Mouse (Mus musculus) retina, postnatal 7 days (tissue): ENCODE data around the gene Hnf1b.

Source experiments
- DNase-seq: peaks from one replicate; pipeline ENCODE4 v3.0.0-alpha.2; 2012; ENCODE audit warnings: low read depth, low spot score

Gene Hnf1b

DNA sequence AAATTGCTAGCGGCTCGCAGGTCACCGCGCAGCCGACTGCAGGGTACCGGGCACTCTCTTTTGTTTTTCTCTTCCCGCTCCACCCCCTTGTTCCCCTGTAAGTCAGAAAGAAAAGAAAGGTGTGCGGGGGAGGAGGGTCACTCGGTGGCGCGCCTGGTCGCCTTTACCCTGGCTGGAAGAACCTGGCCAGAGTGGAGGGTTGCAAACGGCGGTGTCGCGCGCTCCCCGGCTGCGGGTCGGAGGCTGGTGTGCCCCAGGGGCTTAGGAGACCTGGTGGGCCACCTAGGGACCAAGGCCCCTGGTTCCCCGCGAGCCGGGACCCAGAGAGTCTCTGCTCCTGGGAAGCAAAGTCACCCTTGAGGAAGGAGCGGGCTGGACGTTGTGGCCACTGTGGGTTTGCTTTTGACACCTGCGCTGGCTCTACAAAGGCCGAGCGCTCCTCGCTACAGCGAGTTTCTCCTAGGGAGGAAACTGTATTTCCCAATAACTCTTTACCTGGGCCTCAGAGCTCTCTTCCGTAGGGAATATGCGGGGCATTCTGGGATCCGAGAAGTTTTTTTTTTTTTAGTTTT lies 3.4 kb downstream of the Hnf1b start:
- no peak for DNase-seq

DNA sequence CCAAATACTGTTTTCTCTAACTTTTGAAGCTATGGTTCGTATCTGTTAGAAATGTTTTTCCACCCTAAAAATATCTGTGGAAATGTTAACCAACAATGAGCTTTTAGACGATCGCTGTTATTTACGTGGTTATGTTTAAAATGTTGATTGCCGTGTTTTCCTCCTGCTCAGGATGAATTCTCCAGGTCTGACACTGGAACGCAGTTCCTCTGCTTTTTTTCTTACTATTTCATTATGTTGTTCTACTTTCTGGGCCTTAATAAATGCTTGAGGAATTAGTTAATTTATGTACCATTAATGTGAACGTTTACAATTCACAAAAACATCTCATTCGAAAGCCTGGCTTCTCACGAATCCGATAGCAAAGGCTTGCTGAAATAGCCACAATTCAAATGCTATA lies 4.2 kb downstream of the Hnf1b start:
- no peak for DNase-seq

- DNase-seq = no peak
Observed at GRCm38 (mm10) chr11:83854707-83855106, 4.8 kb downstream of the Hnf1b start.

- no peak for DNase-seq
Observed at GRCm38 (mm10) chr11:83857256-83857655, 7.4 kb downstream of the Hnf1b start.

DNA sequence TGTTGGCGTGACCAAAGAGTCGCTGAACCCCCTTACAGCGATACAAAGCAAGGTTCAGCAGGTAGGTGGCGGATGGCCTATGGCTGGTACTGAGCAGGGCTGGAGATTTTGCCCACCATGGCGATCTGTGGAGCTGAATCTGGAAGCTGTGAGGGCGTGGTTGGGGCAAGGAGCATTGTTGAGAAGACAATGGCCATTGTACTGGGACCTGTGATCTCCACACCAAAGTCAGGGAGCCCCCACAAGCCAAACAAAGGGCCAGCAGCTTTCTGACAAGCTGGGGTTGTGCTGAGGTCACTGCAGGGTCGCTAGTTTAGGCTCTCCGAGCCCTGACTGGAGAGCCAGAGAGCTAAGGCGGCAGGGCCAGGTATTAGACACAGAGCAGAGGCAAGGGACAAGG lies 15.4 kb downstream of the Hnf1b start:
- DNase-seq = no peak

- no peak for DNase-seq
Observed at GRCm38 (mm10) chr11:83867571-83867970, 17.7 kb downstream of the Hnf1b start.

DNA sequence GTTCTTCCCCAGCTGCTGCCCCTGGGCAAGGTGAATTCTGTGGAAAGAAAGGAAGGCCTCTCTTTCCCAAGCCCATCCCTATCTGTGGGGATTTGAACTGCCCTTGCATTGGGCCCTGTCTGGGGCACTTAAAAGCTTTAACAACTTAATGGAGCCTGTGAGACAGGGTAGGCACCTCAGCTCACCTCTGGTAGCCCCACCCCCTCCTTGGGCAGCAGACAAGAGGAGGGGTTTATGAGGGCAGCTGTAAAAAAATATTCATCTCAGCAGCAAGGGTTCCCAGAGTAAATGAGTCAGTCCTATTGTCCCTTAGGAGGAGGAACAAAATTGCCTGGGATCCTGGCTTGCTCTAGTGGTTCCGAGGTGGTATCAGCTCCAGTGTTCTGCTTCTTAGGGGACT lies 19.3 kb downstream of the Hnf1b start:
- DNase-seq = no peak

DNA sequence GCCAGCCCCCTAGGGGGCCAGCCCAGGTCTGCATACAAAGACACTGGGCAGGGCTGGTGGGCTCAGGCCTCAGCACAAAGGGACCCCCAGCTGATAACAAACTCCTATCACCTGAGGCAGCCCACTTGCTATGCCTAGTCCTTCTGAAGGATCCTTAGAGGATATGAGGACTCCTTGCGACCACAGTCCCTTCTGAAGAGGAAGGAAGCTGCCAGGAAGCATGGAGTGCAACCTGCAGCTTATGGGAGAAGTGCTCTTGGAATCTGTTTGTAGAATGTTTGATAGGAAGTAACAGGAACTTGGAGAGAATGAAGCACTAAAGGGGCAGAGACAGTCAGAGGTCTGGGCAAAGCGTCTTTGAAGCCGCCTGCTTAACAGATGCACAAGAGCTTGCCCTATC lies 19.8 kb downstream of the Hnf1b start:
- no peak for DNase-seq

GRCm38 (mm10) chr11:83871780-83872554 lies 22.1 kb downstream of the Hnf1b start:
- no peak for DNase-seq

DNA sequence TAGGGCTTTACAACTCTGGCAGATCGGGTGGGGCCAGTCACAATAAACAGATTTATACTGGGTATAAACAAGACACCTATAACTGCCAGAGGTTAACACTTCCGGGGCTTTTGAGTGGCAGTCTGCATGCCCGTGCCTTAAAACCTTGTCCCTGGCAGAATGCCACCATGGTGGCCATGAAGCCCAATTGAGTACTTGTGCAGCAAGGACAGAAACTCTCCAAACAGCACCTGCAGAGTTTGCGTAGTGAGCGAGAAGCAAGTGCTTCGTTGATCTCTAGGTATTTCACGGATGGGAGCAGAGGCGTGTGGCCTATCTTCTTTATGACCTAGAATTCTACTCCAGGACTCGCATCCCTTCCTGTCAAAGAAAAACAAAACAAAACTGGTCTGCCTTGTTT lies 23.6 kb downstream of the Hnf1b start:
- DNase-seq = no peak

GRCm38 (mm10) chr11:83876630-83877029 lies 26.8 kb downstream of the Hnf1b start:
- no peak for DNase-seq

GRCm38 (mm10) chr11:83877765-83878164 lies 27.9 kb downstream of the Hnf1b start:
- no peak for DNase-seq

GRCm38 (mm10) chr11:83878417-83878952 lies 28.6 kb downstream of the Hnf1b start:
- DNase-seq = no peak

GRCm38 (mm10) chr11:83879130-83879529 lies 29.3 kb downstream of the Hnf1b start:
- DNase-seq = no peak

GRCm38 (mm10) chr11:83881438-83881837 lies 31.6 kb downstream of the Hnf1b start:
- DNase-seq = no peak

DNA sequence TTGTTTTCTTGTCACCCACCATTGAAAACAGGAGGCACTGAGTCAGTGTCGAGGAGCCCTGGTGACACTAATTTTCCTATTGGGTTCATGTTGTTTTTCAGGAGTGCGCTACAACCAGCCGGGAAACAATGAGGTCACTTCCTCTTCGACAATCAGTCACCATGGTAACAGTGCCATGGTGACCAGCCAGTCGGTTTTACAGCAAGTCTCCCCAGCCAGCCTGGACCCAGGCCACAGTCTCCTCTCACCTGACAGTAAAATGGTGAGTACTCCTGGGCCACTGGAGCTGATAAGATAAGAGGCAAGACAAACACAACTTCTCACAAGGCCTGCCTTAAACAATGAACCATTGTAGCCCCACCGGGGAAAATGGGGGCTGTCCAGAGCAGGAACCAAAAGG lies 32.7 kb downstream of the Hnf1b start:
- DNase-seq = no peak

DNA sequence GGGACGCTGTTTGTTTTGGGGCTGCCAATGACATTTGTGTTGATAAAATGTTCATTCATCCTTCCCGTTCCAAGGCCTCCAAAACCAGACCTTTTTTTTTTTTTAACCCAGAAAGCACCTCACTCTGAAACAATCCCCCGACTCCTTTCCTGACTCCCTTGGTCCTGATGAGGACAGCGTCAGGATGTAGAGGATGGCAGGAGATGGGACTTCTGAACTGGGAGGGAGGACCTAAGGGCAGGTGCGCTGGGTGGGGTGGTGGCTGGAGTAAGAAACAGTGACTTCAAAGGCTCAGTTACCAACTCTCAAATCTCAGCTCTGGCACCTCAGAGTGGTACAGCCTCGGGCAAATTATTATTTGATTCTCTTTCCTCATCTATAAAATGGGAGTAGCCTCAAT lies 33.2 kb downstream of the Hnf1b start:
- no peak for DNase-seq

- no peak for DNase-seq
Observed at GRCm38 (mm10) chr11:83883812-83884211, 33.9 kb downstream of the Hnf1b start.

GRCm38 (mm10) chr11:83885175-83885574 lies 35.3 kb downstream of the Hnf1b start:
- DNase-seq = no peak

- DNase-seq = no peak
Observed at GRCm38 (mm10) chr11:83886746-83887145, 36.9 kb downstream of the Hnf1b start.

DNA sequence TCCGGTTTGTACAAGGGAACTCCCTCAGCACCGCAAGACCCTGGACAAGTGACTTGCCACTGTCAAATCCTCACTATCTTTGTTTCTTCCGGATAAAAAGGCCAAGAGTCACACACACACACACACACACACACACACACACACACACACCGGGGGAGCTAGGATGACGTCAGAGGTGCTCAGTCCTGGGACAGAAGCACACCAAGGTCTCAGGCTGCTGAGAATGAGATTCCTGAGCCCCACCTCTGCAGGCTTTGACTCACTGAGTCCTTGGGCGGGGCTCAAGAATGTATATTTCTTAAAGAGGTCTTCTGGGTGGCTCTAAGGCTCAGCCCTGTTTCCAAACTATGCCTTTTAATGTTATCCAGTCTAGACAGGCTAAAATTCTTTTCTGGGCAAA lies 41.5 kb downstream of the Hnf1b start:
- DNase-seq = no peak

GRCm38 (mm10) chr11:83893325-83893724 lies 43.5 kb downstream of the Hnf1b start:
- no peak for DNase-seq
